Mouse (Mus musculus) erythroblast, embryonic 14.5 days (primary cell): ENCODE data around the gene Actn4.

Experiments
- GATA1 ChIP-seq: IDR thresholded peaks from 2 replicates; pipeline ENCODE4 v1.6.1; 2012; ENCODE audit warnings: low read length, inconsistent platforms, mixed read lengths
- TAL1 ChIP-seq: IDR thresholded peaks from 3 replicates; pipeline ENCODE4 v1.6.1; 2012; ENCODE audit warnings: low read length, inconsistent platforms, mixed read lengths

GRCm38 (mm10) chr7:28955295-28955897 lies 6.7 kb downstream of the Actn4 start:
- TF ChIP-seq GATA1, result no peak
- no peak for TF ChIP-seq TAL1
